Mouse (Mus musculus): ENCODE measurements around the gene Hnrnpm.

DNA sequence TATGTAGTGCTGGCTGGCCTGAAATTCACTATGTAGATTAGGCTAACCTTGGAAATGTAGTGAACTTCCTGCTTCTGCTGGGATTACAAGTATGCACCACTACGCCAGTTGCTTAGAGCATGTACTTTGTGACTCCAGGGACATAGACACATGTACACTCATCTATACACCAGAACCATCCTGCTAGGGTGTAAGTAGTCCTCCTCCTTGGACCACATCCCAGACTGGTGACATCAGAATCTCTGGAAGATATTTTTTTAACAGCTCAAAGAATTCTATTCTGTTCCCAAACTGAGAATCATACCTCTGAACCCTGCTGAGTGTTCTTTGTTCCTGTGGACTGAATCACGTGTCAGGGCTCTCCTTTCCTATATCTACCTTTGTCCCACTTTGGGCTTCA is 49.6 kb downstream of the Hnrnpm start:
- no peak for TF ChIP-seq CTCF (IDR thresholded peaks at IDR 0.05; ENCODE audit: control insufficient read depth, insufficient read depth, insufficient read length)
- no peak for TF ChIP-seq MAX (IDR thresholded peaks at IDR 0.05)
- TF ChIP-seq CEBPB (IDR thresholded peaks at IDR 0.05; ENCODE audit: low read depth): no peak
- no peak for TF ChIP-seq FOSL1 (IDR thresholded peaks at IDR 0.05; ENCODE audit: insufficient read depth, low read length, poor library complexity, severe bottlenecking)
- no peak for TF ChIP-seq USF1 (IDR thresholded peaks at IDR 0.05; ENCODE audit: low read depth)

All from C2C12 (cell line).